Mouse (Mus musculus): ENCODE measurements at regions not wholly inside any gene's neighbourhood (a gene's known extent, or its start where the extent isn't known, plus 50 kb on each side); places are given as distances from the start of the nearest gene placed in this dataset.

DNA sequence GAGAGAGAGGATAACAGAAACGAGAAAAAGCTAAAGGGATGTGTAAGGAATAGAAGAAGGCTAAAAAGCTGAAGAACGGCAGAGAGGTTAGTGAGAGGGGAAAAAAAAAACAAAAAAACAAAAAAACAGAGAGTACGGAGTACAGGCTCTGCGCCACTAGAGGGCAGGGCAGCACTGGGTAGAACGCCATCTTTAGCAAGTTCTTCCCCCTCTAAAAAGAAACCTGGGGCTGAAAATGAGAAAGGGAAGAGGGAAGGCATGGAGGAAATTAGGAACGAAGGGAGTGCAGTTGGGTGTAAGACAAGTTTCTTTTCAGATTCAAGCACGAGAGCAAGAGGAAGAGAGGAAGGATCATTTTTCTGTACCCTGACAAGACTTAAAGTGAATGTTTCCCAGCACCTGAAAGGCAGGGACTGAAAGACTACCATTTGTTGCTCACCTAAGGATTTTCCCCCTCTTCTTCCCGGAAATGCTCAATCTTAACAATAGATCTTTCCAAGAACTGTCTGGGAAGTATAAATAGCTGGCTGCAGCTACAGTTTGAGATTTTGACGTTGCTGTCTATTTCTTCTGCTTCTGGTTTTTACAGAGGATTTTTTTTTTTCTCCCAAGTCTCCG lies 195.6 kb downstream of the Fam198b start:
- Histone ChIP-seq H3K79me2 (ENCODE audit: control insufficient read depth, insufficient read depth) (no peaks in the 10 kb centered on the region), H3K27me3 (ENCODE audit: control insufficient read depth, insufficient read depth, insufficient read length) (no peaks in the 10 kb centered on the region), H3K36me3 (ENCODE audit: control insufficient read depth, insufficient read depth) (no peaks in the 10 kb centered on the region), H3ac (ENCODE audit: control insufficient read depth, insufficient read length, low read depth) (no peak overlapping the region), H3K79me3 (ENCODE audit: low read depth) (no peaks in the 10 kb centered on the region), H3K4me3 (ENCODE audit: insufficient read depth, poor library complexity, severe bottlenecking) (no peak overlapping the region)
- TF ChIP-seq MAX (IDR thresholded peaks at IDR 0.05) (no peak), CTCF (IDR thresholded peaks at IDR 0.05; ENCODE audit: control insufficient read depth, insufficient read depth, insufficient read length) (peak; percentile 30), MYOD1 (IDR thresholded peaks at IDR 0.05; ENCODE audit: control insufficient read depth, insufficient read length, low read depth) (no peak)

DNA sequence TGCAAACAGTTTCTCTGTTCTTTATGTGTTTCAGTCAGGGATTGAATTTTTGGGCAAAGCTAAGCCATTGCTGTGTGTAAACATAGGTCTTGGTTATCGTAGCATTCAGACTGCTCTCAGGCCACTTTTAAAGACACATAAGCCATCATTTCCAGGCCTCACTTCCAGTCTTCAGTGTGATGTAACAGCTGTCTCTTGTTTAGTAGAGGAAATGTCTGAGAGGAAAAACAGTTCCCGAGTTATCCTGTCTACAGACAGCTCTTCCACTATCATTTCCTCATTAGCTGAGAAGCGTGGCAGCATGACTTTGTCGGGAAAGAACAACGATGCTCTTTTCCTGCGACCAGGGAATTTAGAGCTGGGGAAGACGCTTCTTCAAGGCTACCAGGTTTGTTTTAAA lies 196.9 kb downstream of the Fam198b start:
- Histone ChIP-seq H3K79me2 (ENCODE audit: control insufficient read depth, insufficient read depth) (no peaks in the 10 kb centered on the region), H3K4me3 (ENCODE audit: insufficient read depth, poor library complexity, severe bottlenecking) (no peak overlapping the region), H3K27me3 (ENCODE audit: control insufficient read depth, insufficient read depth, insufficient read length) (no peaks in the 10 kb centered on the region), H3K36me3 (ENCODE audit: control insufficient read depth, insufficient read depth) (no peaks in the 10 kb centered on the region), H3ac (ENCODE audit: control insufficient read depth, insufficient read length, low read depth) (no peak overlapping the region), H3K79me3 (ENCODE audit: low read depth) (no peaks in the 10 kb centered on the region)
- TF ChIP-seq MYOD1 (IDR thresholded peaks at IDR 0.05; ENCODE audit: control insufficient read depth, insufficient read length, low read depth): no peak
- TF ChIP-seq MYOG (IDR thresholded peaks at IDR 0.05; ENCODE audit: control insufficient read depth, extremely low read depth, insufficient read length): no peak
- no peak for TF ChIP-seq USF1 (IDR thresholded peaks at IDR 0.05; ENCODE audit: low read depth)
- no peak for TF ChIP-seq FOSL1 (IDR thresholded peaks at IDR 0.05; ENCODE audit: insufficient read depth, low read length, poor library complexity, severe bottlenecking)
- no peak for TF ChIP-seq CTCF (IDR thresholded peaks at IDR 0.05; ENCODE audit: control insufficient read depth, insufficient read depth, insufficient read length)
- no peak for TF ChIP-seq CEBPB (IDR thresholded peaks at IDR 0.05; ENCODE audit: low read depth)
- no peak for TF ChIP-seq MAX (IDR thresholded peaks at IDR 0.05)

DNA sequence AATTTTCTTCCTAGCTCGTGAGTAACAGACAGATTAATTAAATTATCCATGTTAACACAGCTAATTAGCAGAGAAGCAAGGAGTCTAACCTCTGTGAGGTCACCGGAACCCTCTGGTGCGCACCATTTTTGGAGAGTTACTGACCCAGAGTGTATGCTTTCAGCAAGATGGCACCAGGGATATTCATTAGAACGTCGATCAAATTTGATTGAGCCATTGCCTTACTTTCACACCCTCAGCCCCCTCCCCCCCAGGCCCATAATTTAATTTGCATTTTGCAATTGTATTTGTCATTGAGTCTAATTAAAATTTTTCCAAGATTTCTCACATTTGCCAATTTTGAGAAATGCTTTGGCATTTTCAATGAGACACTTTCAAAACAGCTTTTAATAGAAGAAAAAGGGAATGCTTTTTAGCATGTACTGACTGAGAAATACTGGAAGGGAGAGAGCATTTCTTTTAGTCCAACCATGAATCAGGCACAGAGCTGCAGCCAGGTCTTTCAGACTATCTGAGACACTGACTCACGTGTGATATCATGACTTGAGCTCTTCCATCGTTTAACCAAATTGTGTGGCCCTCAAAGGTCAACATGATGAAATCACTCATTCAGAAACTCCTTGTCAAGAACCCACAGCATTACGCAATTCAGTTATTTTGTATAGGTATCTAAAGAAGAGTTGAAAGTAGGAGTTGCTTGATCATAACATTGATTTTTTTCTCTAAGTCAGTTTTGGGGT lies 198.6 kb downstream of the Fam198b start:
- peak; percentile 76 for TF ChIP-seq CEBPB (IDR thresholded peaks at IDR 0.05; ENCODE audit: low read depth)
- TF ChIP-seq CTCF (IDR thresholded peaks at IDR 0.05; ENCODE audit: control insufficient read depth, insufficient read depth, insufficient read length): no peak
- TF ChIP-seq FOSL1 (IDR thresholded peaks at IDR 0.05; ENCODE audit: insufficient read depth, low read length, poor library complexity, severe bottlenecking): no peak
- Histone ChIP-seq H3K36me3 (ENCODE audit: control insufficient read depth, insufficient read depth) (no peaks in the 10 kb centered on the region), H3ac (ENCODE audit: control insufficient read depth, insufficient read length, low read depth) (no peak overlapping the region), H3K79me3 (ENCODE audit: low read depth) (no peaks in the 10 kb centered on the region), H3K27me3 (ENCODE audit: control insufficient read depth, insufficient read depth, insufficient read length) (no peaks in the 10 kb centered on the region), H3K79me2 (ENCODE audit: control insufficient read depth, insufficient read depth) (no peaks in the 10 kb centered on the region), H3K4me3 (ENCODE audit: insufficient read depth, poor library complexity, severe bottlenecking) (no peak overlapping the region)

GRCm38 (mm10) chr3:80084168-80084567 lies 199.8 kb downstream of the Fam198b start:
- no peaks in the 10 kb centered on the region for H3K79me3 ChIP-seq (ENCODE audit: low read depth)
- H3K36me3 ChIP-seq (ENCODE audit: control insufficient read depth, insufficient read depth): no peaks in the 10 kb centered on the region
- TF ChIP-seq CTCF (IDR thresholded peaks at IDR 0.05; ENCODE audit: control insufficient read depth, insufficient read depth, insufficient read length) (no peak), MYOG (IDR thresholded peaks at IDR 0.05; ENCODE audit: control insufficient read depth, extremely low read depth, insufficient read length) (no peak), MAX (IDR thresholded peaks at IDR 0.05) (no peak), FOSL1 (IDR thresholded peaks at IDR 0.05; ENCODE audit: insufficient read depth, low read length, poor library complexity, severe bottlenecking) (no peak), CEBPB (IDR thresholded peaks at IDR 0.05; ENCODE audit: low read depth) (no peak), USF1 (IDR thresholded peaks at IDR 0.05; ENCODE audit: low read depth) (no peak), MYOD1 (IDR thresholded peaks at IDR 0.05; ENCODE audit: control insufficient read depth, insufficient read length, low read depth) (no peak)
- H3K27me3 ChIP-seq (ENCODE audit: control insufficient read depth, insufficient read depth, insufficient read length): no peaks in the 10 kb centered on the region
- no peak overlapping the region for H3ac ChIP-seq (ENCODE audit: control insufficient read depth, insufficient read length, low read depth)
- H3K4me3 ChIP-seq (ENCODE audit: insufficient read depth, poor library complexity, severe bottlenecking): no peak overlapping the region
- H3K79me2 ChIP-seq (ENCODE audit: control insufficient read depth, insufficient read depth): no peaks in the 10 kb centered on the region

DNA sequence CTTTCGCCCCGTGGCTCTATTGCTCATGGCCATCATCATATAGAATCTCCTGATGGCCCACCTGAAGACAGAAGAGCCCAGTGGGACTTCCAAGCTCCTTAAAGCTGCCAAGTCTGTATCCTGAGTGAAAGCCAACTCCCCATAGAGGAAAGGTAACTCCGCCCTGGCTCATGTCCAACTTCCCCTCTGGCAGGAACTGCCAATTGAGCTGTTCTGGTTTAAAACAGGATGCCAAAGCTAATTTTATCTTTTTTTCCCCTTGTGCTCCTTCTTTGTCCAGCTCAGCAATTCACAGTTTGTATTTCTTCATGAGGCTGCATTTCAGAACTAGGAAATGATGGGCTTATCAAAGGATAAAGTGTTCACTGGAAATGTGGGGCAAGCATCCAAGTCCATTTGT lies 215.3 kb downstream of the Fam198b start:
- Histone ChIP-seq H3K36me3 (ENCODE audit: control insufficient read depth, insufficient read depth) (no peaks in the 10 kb centered on the region), H3ac (ENCODE audit: control insufficient read depth, insufficient read length, low read depth) (no peak overlapping the region), H3K79me2 (ENCODE audit: control insufficient read depth, insufficient read depth) (no peaks in the 10 kb centered on the region), H3K4me3 (ENCODE audit: insufficient read depth, poor library complexity, severe bottlenecking) (no peak overlapping the region), H3K79me3 (ENCODE audit: low read depth) (no peaks in the 10 kb centered on the region), H3K27me3 (ENCODE audit: control insufficient read depth, insufficient read depth, insufficient read length) (no peaks in the 10 kb centered on the region)
- TF ChIP-seq FOSL1 (IDR thresholded peaks at IDR 0.05; ENCODE audit: insufficient read depth, low read length, poor library complexity, severe bottlenecking) (no peak), USF1 (IDR thresholded peaks at IDR 0.05; ENCODE audit: low read depth) (no peak), MYOD1 (IDR thresholded peaks at IDR 0.05; ENCODE audit: control insufficient read depth, insufficient read length, low read depth) (no peak), CTCF (IDR thresholded peaks at IDR 0.05; ENCODE audit: control insufficient read depth, insufficient read depth, insufficient read length) (no peak), MYOG (IDR thresholded peaks at IDR 0.05; ENCODE audit: control insufficient read depth, extremely low read depth, insufficient read length) (no peak), MAX (IDR thresholded peaks at IDR 0.05) (no peak), CEBPB (IDR thresholded peaks at IDR 0.05; ENCODE audit: low read depth) (no peak)

All from C2C12 (cell line).